Mouse (Mus musculus): ENCODE measurements at regions not wholly inside any gene's neighbourhood (a gene's known extent, or its start where the extent isn't known, plus 50 kb on each side); places are given as distances from the start of the nearest gene placed in this dataset.

DNA sequence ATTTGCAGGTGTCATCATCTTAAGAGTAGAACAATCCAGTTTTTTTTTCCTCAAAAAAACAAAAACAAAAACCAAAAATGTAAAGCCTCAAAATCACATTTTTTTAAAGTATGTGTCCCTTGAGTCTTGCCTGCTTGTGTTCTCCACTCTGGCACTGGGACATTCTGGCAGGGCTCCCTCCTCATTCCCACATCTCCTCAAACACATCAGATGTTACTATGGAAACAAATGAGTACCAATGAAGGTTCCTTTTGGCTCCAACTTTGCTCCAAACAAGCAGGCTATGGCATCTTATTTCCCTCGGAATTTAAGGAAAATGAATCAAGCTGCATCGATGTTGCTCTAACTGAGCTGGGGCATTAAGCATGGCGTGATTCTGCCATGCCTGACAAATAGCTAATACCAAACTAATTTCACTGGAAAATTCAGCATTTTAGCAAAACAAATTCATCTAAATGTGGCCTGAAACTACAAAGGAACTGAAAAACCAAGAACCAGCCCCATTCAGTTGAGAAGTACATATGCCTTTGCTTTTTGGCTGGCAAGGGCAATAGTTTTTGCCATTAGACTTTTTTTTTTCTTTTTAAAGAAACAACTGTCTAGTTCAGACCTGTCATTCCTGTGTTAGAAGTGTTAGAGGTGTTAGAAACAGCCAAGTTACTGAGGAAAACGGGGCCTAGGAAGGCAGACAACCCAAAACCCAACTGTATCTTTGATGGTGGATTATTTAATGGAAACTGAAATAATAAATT is 522.2 kb upstream of the 2610301B20Rik start:
- TF ChIP-seq CTCF (IDR thresholded peaks at IDR 0.05; ENCODE audit: extremely low read depth, insufficient read length, insufficient replicate concordance, low read depth, low read length) (no peak), POLR2A (IDR thresholded peaks at IDR 0.05; ENCODE audit: low read depth, low read length) (no peak)
